Mouse (Mus musculus) midbrain, embryonic 14.5 days (tissue): ENCODE results near the gene Gak. TPM values are rescaled to one million over a fixed set of nuclear protein-coding genes. Genes with fewer than 3 reads are reported as not detected.

Experiments used
- ATAC-seq: fragments of 200-750 bp; cut with Nextera tagmentation; 2 replicates; pipeline ENCODE4 v1.8.0; 2017; ENCODE audit warnings: moderate number of reproducible peaks, moderate library complexity; ENCODE audit not compliant: low FRiP score, low TSS enrichment
- DNase-seq: peaks from one replicate; pipeline ENCODE4 v3.0.0-alpha.2; 2015
- H3K27ac ChIP-seq: fragments of 300-500 bp; sonication (generic); replicated peaks from 2 replicates; pipeline ENCODE4 v1.5.1; 2014; ENCODE audit warnings: mild to moderate bottlenecking, low read depth, low read length, moderate library complexity
- H3K27me3 ChIP-seq: fragments of 300-500 bp; sonication (generic); 2 replicates; pipeline ENCODE4 v1.6.1; 2014; ENCODE audit warnings: low read length, control low read depth, mixed read lengths; ENCODE audit not compliant: control insufficient read depth, insufficient read depth
- H3K36me3 ChIP-seq: fragments of 300-500 bp; sonication (generic); 2 replicates; pipeline ENCODE4 v1.6.1; 2014; ENCODE audit warnings: low read length, control low read depth; ENCODE audit not compliant: control insufficient read depth, insufficient read depth
- H3K4me1 ChIP-seq: fragments of 300-500 bp; sonication (generic); 2 replicates; pipeline ENCODE4 v1.6.1; 2014; ENCODE audit warnings: mild to moderate bottlenecking, antibody characterized with exemption, low read length, control low read depth; ENCODE audit not compliant: control insufficient read depth, insufficient read depth
- H3K4me2 ChIP-seq: fragments of 300-500 bp; sonication (generic); 2 replicates; pipeline ENCODE4 v1.6.1; 2014; ENCODE audit warnings: mild to moderate bottlenecking, low read length, moderate library complexity
- H3K4me3 ChIP-seq: fragments of 300-500 bp; sonication (generic); replicated peaks from 2 replicates; pipeline ENCODE4 v1.5.1; 2014; ENCODE audit warnings: low read depth, low read length
- H3K9ac ChIP-seq: fragments of 300-500 bp; sonication (generic); replicated peaks from 2 replicates; pipeline ENCODE4 v1.6.1; 2014; ENCODE audit warnings: mild to moderate bottlenecking, low read length, moderate library complexity
- H3K9me3 ChIP-seq: fragments of 300-500 bp; sonication (generic); 2 replicates; pipeline ENCODE4 v1.6.1; 2016; ENCODE audit warnings: low read length, control low read depth, mixed read lengths; ENCODE audit not compliant: control insufficient read depth
- WGBS: fragments of 180-500 bp; shearing (Covaris S2); extraction: QIAGEN DNeasy Blood & Tissue Kit; methylation state at CpG from one replicate; pipeline ENCODE4 v1.1.7; 2014; 5-methylcytosine and 5-hydroxymethylcytosine counted together
- polyA plus RNA-seq: library from polyadenylated mRNA; unstranded; fragments of >200 nt; fragmentation: Nextera tagmentation; extraction: Ambion mirVana; gene quantifications from 2 replicates; pipeline ENCODE4 v1.2.1, GENCODE M21; 2014

The Gak gene
- polyA plus RNA-seq, 1 experiment from 2014 or later: 50.9 TPM

DNA sequence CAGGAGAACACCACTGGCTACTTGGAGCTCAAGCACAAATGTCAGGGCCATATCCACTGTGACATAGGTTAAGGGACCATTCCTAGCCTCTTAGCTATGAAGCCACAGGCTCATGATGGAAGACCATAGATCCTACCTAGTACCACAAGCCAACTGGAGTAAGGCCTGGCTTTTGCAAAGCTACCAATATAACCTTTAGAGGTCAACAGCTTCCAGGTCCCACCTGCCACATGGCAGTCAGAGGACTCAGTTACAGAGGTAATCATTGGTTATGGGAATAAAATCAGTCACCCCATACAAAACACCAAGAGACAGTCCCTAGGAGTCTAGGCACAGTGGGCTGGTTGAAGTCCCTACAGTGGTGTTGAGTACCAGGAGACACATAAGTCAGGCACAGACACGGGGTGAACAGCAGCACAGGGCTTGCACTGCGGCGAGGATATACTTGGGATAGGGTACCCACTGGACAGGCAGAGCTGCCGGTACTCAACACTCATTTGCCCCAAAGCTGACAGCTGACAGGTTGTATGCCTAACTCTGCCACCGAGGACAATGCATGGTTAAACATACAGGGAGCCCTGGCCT lies 21.7 kb upstream of the Gak start:
- no peak overlapping the region for H3K4me3 ChIP-seq
- no peaks in the 10 kb centered on the region for H3K4me1 ChIP-seq
- no peak overlapping the region for H3K4me2 ChIP-seq
- H3K36me3 ChIP-seq: peaks cover 93% of the 10 kb centered on the region
- WGBS: 86% methylated on average over 5 of the region's 5 CpGs
- H3K27me3 ChIP-seq: no peaks in the 10 kb centered on the region
- DNase-seq: no peak
- no peak overlapping the region for H3K9ac ChIP-seq
- ATAC-seq: no peak
- H3K27ac ChIP-seq: no peak overlapping the region
- H3K9me3 ChIP-seq: no peaks in the 10 kb centered on the region

DNA sequence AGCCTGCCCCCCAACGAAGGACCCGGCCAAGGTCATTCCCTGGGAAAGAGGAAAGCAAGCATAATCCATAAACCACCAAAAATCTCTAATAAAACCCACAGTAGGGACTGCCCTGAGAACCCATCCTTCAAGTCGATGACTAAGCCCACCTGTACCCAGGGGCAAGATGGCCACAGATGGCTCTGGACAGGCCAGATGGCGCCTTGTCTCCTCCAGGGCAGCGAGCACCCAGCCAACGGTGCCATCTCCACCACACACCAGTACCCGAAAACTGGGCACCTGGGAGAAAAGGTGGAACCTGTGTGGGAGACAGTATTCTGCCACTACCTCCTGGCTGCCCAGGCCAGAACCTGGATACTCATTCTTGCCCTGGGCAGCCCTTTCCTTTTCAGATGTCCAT lies 20.8 kb upstream of the Gak start:
- Histone ChIP-seq H3K4me1 (no peaks in the 10 kb centered on the region), H3K27me3 (no peaks in the 10 kb centered on the region), H3K27ac (no peak overlapping the region), H3K9me3 (no peaks in the 10 kb centered on the region), H3K36me3 (peaks cover 93% of the 10 kb centered on the region), H3K4me2 (no peak overlapping the region), H3K4me3 (no peak overlapping the region), H3K9ac (no peak overlapping the region)
- DNase-seq (no peak), ATAC-seq (no peak)
- 91% methylated on average over 7 of the region's 7 CpGs for WGBS

DNA sequence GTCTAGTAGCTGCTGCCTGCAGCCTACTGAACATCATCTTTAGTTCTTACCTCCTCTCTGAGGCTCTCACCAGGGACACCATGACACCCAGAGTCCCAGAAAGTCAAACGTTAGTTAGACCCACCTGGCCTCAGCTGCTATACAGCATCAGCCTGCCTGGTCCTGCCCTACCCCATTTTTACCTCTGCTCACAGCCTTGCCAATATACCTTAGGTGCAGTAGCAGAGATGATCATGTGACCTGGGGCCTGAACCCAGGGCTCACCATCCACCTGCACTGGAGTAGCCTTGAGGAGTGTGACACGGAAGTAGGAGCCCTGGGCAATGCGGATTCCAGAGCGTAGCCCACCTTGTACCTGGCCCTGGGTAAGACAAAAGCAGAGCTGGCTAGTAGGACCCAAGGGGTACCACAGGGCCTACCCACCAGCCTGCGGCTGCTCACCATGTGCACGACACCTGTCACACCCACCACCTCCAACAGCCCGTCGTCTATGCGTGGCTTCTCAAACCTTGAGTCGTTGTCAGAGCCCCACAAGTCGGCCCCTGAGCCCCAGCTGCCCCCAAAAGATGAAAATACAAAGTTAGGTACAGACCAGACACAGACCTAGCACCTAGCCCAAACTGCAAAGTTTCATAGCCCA lies 19.5 kb upstream of the Gak start:
- DNase-seq (no peak), ATAC-seq (no peak)
- WGBS: 95% methylated on average over 11 of the region's 11 CpGs
- H3K27ac ChIP-seq: no peak overlapping the region
- H3K4me3 ChIP-seq: no peak overlapping the region
- peaks cover 92% of the 10 kb centered on the region for H3K36me3 ChIP-seq
- no peaks in the 10 kb centered on the region for H3K4me1 ChIP-seq
- H3K9ac ChIP-seq: no peak overlapping the region
- no peaks in the 10 kb centered on the region for H3K9me3 ChIP-seq
- H3K27me3 ChIP-seq: no peaks in the 10 kb centered on the region
- H3K4me2 ChIP-seq: no peak overlapping the region

DNA sequence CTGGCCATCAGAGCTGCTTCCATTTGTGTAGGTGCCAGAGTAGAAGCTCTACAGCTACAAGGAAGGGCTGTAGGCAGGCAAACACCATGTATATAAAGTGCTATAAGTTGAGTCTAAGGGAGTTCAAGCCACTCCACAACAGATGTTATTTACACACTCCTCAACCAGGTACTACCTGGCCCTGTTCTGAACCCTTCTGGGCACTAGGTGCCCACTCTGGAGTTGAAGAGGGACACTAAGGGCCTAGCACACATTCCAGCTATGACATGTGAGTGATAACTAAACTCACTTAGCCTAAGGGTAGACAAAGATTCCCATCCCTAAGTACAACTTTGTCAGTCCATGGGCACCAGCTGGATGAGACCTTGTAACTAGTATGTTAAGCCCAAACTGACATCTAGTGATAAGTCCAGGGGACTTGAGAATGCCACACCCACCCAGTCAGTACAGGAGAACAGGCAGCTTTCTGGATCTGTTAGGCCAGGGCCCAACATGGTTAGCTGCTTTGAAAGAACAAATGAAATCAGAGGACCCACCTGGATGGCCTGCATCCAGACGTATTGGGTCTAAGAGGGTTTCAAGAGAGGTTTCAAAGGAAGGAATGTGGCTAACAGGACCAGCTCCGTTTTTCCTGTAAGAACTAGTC lies 18.4 kb upstream of the Gak start:
- DNase-seq: no peak
- peaks cover 88% of the 10 kb centered on the region for H3K36me3 ChIP-seq

DNA sequence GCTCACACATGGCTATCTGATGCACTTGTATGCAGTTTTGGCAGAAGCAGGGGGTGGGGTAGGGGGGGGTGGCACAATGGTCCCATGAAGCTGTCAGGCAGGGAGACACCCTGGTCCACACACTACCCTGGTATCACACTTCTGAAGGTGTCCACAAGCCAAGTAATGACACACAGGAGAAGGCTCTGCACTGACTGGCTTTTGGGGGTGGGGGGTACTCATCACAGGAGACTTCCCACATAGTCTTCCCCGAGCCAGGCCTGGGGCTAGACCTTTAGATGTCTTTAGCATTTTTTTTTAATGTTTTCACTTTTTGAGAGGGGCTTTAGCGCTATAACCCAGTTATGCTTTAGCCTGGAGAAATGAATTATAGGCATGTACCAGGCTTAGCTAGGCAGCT lies 17.8 kb upstream of the Gak start:
- Histone ChIP-seq H3K4me3 (no peak overlapping the region), H3K9me3 (no peaks in the 10 kb centered on the region), H3K9ac (no peak overlapping the region), H3K27me3 (no peaks in the 10 kb centered on the region), H3K27ac (no peak overlapping the region), H3K4me1 (no peaks in the 10 kb centered on the region), H3K4me2 (no peak overlapping the region), H3K36me3 (peaks cover 86% of the 10 kb centered on the region)
- no peak for ATAC-seq
- 90% methylated on average over 2 of the region's 2 CpGs for WGBS
- no peak for DNase-seq

More for the DNA sequence above, 18.4 kb upstream of the Gak start:
- Histone ChIP-seq H3K4me3 (no peak overlapping the region), H3K27me3 (no peaks in the 10 kb centered on the region), H3K4me1 (no peaks in the 10 kb centered on the region), H3K27ac (no peak overlapping the region), H3K9ac (no peak overlapping the region), H3K9me3 (no peaks in the 10 kb centered on the region), H3K4me2 (no peak overlapping the region)
- 81% methylated on average over 2 of the region's 2 CpGs for WGBS
- ATAC-seq: no peak

DNA sequence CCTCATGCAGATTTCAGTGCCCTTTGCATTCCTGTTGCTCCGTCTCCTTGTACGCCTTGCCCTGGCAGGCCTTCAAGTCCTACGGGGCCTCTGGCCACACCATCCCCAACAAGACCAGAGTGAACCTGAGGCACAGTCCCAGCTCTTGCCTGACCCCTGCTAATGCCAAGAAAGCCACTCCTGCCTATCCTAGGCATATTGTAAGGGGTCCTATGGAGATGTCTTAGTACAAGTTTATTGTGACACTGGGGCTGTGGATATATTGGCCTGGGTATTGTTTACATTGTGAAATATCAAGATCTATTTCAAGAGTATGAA lies 16.7 kb upstream of the Gak start:
- no peak for ATAC-seq
- peaks cover 81% of the 10 kb centered on the region for H3K36me3 ChIP-seq

DNA sequence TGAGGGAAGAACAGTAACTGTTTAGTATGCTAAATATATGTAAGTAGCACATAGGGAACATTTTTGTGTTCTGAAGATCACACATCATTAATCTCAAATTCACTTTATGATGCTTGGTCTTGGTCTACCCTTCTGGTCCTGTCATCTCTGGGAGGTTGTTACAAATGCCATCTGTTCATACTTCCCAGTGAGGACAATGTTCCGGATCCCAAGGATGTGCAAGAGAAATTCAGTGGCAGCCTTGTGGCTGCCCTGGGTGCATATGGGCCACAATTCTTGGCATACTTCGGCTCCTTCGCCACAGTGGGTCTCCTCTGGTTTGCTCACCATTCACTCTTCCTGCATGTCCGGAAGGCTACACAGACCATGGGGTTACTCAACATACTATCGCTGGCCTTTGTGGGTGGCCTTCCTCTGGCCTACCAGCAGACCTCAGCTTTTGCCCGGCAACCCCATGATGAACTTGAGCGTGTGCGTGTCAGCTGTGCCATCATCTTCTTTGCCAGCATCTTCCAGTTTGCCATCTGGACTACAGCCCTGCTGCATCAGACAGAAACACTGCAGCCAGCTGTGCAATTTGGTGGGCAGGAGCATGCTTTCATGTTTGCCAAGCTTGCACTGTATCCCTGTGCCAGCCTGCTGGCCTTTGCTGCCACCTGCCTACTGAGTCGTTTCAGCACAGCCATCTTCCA lies 16.2 kb upstream of the Gak start:
- no peaks in the 10 kb centered on the region for H3K9me3 ChIP-seq
- no peak overlapping the region for H3K9ac ChIP-seq
- ATAC-seq (no peak), DNase-seq (no peak)
- H3K36me3 ChIP-seq: peaks cover 76% of the 10 kb centered on the region
- H3K27ac ChIP-seq: no peak overlapping the region
- no peak overlapping the region for H3K4me3 ChIP-seq
- WGBS: 94% methylated on average over 9 of the region's 9 CpGs
- H3K4me1 ChIP-seq: no peaks in the 10 kb centered on the region
- no peak overlapping the region for H3K4me2 ChIP-seq
- no peaks in the 10 kb centered on the region for H3K27me3 ChIP-seq

More for the DNA sequence above, 16.7 kb upstream of the Gak start:
- Histone ChIP-seq H3K9me3 (no peaks in the 10 kb centered on the region), H3K4me3 (no peak overlapping the region), H3K27ac (no peak overlapping the region), H3K4me1 (no peaks in the 10 kb centered on the region), H3K9ac (no peak overlapping the region), H3K27me3 (no peaks in the 10 kb centered on the region), H3K4me2 (no peak overlapping the region)
- no peak for DNase-seq
- WGBS: 93% methylated on average over 3 of the region's 3 CpGs

DNA sequence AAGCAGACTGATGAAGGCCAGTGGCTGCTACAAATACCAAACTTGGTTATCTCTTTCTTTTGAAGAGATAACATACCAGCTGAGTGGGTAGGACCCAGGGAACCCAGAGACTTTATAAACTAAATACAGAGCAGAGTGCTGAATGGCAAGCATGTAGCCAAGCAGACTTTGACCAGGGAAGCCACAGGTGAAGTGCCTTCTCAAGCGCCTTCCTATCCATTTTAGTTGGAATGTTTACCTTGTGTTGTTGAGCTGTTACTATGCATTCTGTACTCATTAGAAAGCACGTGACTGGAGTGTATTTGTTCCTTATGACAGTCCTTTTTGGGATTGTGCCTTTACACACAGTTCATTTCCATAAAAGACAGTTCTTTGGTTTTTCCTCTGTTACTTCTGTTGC lies 14.1 kb upstream of the Gak start:
- ATAC-seq: no peak
- H3K36me3 ChIP-seq: peaks cover 55% of the 10 kb centered on the region
- no peak overlapping the region for H3K4me3 ChIP-seq
- H3K4me2 ChIP-seq: no peak overlapping the region
- H3K9me3 ChIP-seq: no peaks in the 10 kb centered on the region
- no peak for DNase-seq
- no peak overlapping the region for H3K27ac ChIP-seq
- no peaks in the 10 kb centered on the region for H3K4me1 ChIP-seq
- WGBS: 86% methylated on average over 2 of the region's 2 CpGs
- H3K9ac ChIP-seq: no peak overlapping the region
- H3K27me3 ChIP-seq: no peaks in the 10 kb centered on the region
